Mouse (Mus musculus): Measurements from ENCODE around the gene Clint1.
"Not testable (repeated sequence)": the region's sequence is repeated elsewhere in the genome, so short reads cannot be mapped to it uniquely, and the experiment has no call there.

Gene Clint1

GRCm38 (mm10) chr11:45848253-45848652 is 3.6 kb upstream of the Clint1 start:
- no peak for DNase-seq (ENCODE audit: low spot score in 2 of 2)

GRCm38 (mm10) chr11:45849203-45849602 is 2.6 kb upstream of the Clint1 start:
- no peak for DNase-seq (ENCODE audit: low spot score in 2 of 2)

GRCm38 (mm10) chr11:45849859-45850258 is 2.0 kb upstream of the Clint1 start:
- no peak for DNase-seq (ENCODE audit: low spot score in 2 of 2)

GRCm38 (mm10) chr11:45850317-45850716 is 1.5 kb upstream of the Clint1 start:
- DNase-seq (ENCODE audit: low spot score in 2 of 2), result no peak

- peak; percentile 18 to 30 for DNase-seq (ENCODE audit: low spot score in 2 of 2)
Measured at GRCm38 (mm10) chr11:45852124-45852994, 508 bp downstream of the Clint1 start.

GRCm38 (mm10) chr11:45852995-45853317 is 1.1 kb downstream of the Clint1 start:
- DNase-seq (ENCODE audit: low spot score in 2 of 2), result no peak

GRCm38 (mm10) chr11:45853916-45854315 is 2.1 kb downstream of the Clint1 start:
- no peak for DNase-seq (ENCODE audit: low spot score in 2 of 2)

- DNase-seq (ENCODE audit: low spot score in 2 of 2), result no peak
Measured at GRCm38 (mm10) chr11:45854381-45854780, 2.5 kb downstream of the Clint1 start.

- DNase-seq (ENCODE audit: low spot score in 2 of 2), result no peak
Measured at GRCm38 (mm10) chr11:45855407-45856148, 3.7 kb downstream of the Clint1 start.

GRCm38 (mm10) chr11:45856149-45856516 is 4.3 kb downstream of the Clint1 start:
- no peak for DNase-seq (ENCODE audit: low spot score in 2 of 2)

GRCm38 (mm10) chr11:45861334-45861733 is 9.5 kb downstream of the Clint1 start:
- DNase-seq (ENCODE audit: low spot score in 2 of 2), result no peak

GRCm38 (mm10) chr11:45864409-45864808 is 12.6 kb downstream of the Clint1 start:
- no peak for DNase-seq (ENCODE audit: low spot score in 2 of 2)

- DNase-seq (ENCODE audit: low spot score in 2 of 2), result no peak
Measured at GRCm38 (mm10) chr11:45865861-45866260, 14.0 kb downstream of the Clint1 start.

- no peak for DNase-seq (ENCODE audit: low spot score in 2 of 2)
Measured at GRCm38 (mm10) chr11:45866534-45866933, 14.7 kb downstream of the Clint1 start.

- no peak for DNase-seq (ENCODE audit: low spot score in 2 of 2)
Measured at GRCm38 (mm10) chr11:45873666-45874065, 21.8 kb downstream of the Clint1 start.

- no peak for DNase-seq (ENCODE audit: low spot score in 2 of 2)
Measured at GRCm38 (mm10) chr11:45874251-45874650, 22.4 kb downstream of the Clint1 start.

GRCm38 (mm10) chr11:45875351-45875935 is 23.6 kb downstream of the Clint1 start:
- no peak for DNase-seq (ENCODE audit: low spot score in 2 of 2)

GRCm38 (mm10) chr11:45876036-45876435 is 24.2 kb downstream of the Clint1 start:
- no peak for DNase-seq (ENCODE audit: low spot score in 2 of 2)

- DNase-seq (ENCODE audit: low spot score in 2 of 2), result not testable (repeated sequence)
Measured at GRCm38 (mm10) chr11:45879366-45879765, 27.5 kb downstream of the Clint1 start.

GRCm38 (mm10) chr11:45881026-45881682 is 29.3 kb downstream of the Clint1 start:
- no peak for DNase-seq (ENCODE audit: low spot score in 2 of 2)

GRCm38 (mm10) chr11:45881683-45882068 is 29.8 kb downstream of the Clint1 start:
- DNase-seq (ENCODE audit: low spot score in 2 of 2), result no peak

- no peak for DNase-seq (ENCODE audit: low spot score in 2 of 2)
Measured at GRCm38 (mm10) chr11:45883270-45883931, 31.6 kb downstream of the Clint1 start.

Measured in spleen, postnatal 14 days (tissue).